Mouse (Mus musculus): ENCODE data around the gene Pik3cg.

Pik3cg gene

GRCm38 (mm10) chr12:32201070-32201585 is 7.3 kb downstream of the Pik3cg start:
- DNase-seq = no peak

- DNase-seq = no peak
These were observed 7.9 kb downstream of the Pik3cg start for GRCm38 (mm10) chr12:32200387-32201069.

DNA sequence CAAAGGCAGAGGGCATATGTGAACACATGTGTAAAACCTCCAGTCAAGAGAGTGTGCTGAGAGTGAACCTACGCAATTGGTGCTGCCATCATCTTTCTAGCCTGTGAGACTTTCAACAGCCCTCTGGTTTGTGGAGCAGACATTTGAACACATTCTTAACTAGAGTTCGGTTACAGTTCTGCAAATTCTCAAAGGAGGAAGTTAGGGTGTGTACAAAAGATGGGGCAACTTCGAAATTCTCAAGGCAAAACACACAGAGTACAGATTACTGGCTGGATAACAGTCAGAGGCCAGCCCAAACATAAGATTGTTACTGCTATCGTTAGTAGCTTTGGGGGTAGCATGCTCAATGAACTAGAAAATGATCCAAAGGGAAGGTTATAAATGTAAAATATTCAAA is 9.0 kb downstream of the Pik3cg start:
- DNase-seq = no peak

DNA sequence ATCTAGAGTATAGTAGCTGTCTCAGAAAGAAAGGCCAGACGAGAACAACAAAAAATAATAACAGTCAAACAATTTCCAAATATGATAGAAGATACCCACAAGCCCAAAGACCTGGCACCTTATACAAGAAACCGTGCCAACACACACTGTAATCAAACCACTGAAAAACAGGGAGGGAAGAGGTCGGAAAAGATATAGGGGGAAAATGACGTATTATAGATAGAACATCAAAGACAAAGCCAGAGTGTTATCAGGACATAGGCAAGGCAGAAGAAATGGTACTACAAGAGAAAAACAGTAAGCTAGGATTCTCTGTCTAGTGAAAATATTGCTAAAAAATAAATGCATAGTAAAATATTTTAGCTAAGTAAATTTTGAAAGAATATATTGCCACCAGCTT is 10.4 kb downstream of the Pik3cg start:
- no peak for DNase-seq

- DNase-seq = no peak
These were observed 13.5 kb downstream of the Pik3cg start for GRCm38 (mm10) chr12:32195000-32195399.

GRCm38 (mm10) chr12:32194358-32194757 is 14.1 kb downstream of the Pik3cg start:
- DNase-seq = no peak

DNA sequence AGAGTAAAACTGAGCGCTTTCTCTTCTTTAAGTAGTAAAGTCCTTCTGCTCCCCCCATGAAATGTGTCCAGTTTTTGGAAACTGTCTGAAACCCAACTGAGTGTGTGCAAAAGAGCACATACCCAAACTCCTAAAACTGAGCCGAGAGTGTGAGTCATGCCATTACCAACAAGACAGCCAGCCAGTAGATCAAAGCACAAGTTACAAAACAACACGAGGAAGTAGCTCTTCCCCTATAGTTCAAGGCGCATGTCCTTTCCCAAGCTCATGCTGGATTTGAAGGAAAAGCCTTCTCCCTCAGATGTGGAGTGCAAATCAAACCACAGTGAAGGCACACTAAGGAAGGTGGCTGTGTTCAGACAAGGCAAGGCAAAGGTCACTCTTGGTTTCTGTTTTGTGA is 17.5 kb downstream of the Pik3cg start:
- DNase-seq = no peak

DNA sequence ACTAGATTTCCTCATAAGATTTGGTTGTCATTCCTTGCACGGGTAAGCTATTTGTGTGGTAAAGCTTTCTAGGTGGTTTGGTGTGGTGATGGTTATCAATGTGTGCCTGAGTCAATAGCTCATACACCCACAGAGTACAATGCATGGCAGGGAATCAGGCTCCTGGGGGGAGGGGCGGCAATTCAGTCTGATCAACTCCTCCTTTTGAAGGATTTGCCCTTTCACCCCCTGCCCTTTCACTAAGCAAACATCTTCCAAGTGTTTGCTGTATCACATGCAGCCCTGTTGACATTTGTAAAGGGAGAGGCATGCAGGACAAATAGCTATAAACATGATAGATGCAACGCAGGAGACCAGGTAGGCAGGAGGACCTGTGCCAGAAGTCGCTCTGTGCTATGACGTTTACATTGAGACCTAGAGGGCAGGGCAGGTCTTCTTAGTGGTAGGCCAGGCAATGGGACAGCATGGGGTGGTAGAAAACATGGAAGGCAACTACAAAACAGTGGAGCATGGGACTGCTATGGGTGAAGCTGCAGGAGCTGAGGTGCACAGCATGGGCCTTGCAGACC is 20.7 kb downstream of the Pik3cg start:
- no peak for DNase-seq

- no peak for DNase-seq
These were observed 21.7 kb downstream of the Pik3cg start for GRCm38 (mm10) chr12:32186627-32187255.

- no peak for DNase-seq
These were observed 23.6 kb downstream of the Pik3cg start for GRCm38 (mm10) chr12:32184874-32185273.

DNA sequence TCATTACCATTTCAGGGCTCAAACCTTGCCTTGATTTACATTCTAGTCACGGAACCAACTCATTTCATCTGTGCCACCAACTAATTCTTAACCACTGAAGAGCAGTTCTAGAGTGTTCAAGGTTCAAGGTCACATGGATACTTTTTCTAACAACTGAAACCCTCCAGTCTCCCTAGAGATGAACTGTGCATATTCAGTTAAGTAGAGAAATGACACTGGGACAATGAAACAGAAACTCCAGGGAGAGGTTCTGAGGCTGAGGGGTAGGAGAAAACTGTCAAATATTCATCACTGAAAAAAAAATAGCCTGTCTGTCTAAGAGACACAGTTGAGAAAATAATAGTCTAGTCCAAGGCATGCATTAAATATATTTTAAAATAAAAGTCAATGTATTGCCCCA is 24.9 kb downstream of the Pik3cg start:
- no peak for DNase-seq

- no peak for DNase-seq
These were observed 25.6 kb downstream of the Pik3cg start for GRCm38 (mm10) chr12:32182632-32183419.

GRCm38 (mm10) chr12:32181885-32182284 is 26.6 kb downstream of the Pik3cg start:
- no peak for DNase-seq

- no peak for DNase-seq
These were observed 34.0 kb downstream of the Pik3cg start for GRCm38 (mm10) chr12:32174437-32174836.

DNA sequence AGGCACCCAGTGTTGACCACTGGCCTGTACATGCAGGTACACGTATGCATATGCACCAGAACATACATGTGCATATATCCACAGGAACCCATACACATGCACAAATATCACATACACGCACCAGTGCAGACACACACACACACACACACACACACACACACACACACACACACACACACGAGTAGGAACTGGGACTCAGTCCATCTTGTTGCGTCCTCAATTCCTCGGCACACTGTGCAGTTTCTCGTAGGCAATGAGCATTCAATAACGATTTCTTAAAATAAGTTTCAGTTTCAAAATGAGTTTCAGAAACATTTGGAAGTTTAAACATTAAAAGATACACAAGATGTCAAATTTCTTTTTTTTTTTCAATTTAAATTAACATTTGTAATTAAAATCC is 35.6 kb downstream of the Pik3cg start:
- no peak for DNase-seq

DNA sequence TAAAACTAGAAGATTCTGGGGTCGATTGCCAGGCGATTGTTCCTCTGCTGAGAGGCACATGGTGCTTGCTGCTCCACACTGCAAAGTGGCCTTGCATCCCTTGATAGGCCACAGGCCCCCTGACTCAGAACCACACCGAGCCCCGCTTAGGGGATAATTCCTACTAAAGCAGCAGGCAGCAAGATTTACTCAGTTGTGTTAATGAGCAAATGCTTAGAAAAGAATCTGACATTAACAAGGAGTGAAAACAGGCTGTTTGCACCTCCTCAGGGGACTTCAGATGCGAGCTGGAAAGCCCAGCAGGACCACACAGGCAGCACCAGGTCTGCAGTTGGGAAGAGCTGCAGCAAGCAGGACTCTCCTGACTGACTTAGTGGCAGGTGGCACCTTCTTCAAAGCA is 39.3 kb downstream of the Pik3cg start:
- no peak for DNase-seq

GRCm38 (mm10) chr12:32168751-32169150 is 39.7 kb downstream of the Pik3cg start:
- no peak for DNase-seq

DNA sequence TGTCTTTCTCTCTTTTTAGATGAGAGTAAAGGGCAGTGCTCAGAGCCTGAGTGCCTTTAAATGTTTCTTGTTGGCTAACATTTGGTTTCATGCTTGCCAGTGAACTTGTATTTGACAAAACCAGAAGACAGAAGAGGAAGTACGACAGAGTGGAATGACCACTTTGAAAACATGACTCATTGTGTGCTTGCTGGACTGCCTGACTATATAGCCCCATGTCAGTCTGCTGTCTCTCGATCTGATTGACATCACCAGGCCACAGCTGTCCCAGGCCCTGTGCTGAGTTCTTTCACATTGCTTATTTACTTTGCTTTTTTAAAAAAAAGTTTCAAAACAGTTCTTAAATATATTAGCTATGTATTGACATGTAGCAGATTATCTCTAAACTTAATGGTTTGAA is 44.8 kb downstream of the Pik3cg start:
- DNase-seq = no peak

DNA sequence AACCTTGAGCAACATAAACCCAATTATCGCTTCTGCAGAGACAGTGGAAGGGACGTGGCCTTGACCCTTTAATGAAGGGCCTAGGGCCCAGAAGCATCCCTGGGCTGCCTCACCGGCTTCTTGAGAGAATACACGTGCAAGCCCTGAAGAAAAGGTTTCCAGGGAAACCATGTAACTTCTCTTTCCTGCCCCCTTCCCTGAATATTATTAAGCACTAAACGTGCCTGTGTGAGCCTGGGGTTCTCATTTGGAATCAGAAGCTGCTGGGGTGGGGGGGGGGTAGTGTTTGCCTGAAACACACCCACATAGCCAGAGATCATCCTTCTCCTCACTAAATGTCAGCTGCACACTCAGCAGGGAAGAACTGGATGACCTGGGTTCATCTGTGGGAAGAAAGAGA is 49.7 kb downstream of the Pik3cg start:
- no peak for DNase-seq

GRCm38 (mm10) chr12:32146606-32147005 is 61.9 kb downstream of the Pik3cg start:
- DNase-seq = no peak

- no peak for DNase-seq
These were observed 62.8 kb downstream of the Pik3cg start for GRCm38 (mm10) chr12:32145651-32146050.

DNA sequence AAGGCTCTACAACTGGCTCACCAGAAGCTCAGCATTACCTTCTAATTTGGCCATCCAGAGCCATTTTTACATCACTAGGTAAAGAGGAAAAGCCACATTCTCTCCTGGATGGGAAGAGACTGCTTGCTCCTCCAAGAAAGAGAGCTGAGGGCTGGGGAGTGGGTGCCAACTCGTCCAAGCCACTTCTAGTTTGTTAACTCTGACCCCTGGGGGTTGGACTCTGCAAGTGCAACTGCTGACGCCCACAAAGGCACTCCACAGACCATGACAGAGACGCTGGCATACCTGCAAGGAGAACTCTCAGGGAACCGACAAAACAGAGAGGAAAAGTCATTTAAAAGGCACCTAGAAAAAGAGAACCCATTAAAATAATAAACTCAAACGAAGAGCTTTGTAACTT is 63.9 kb downstream of the Pik3cg start:
- peak; percentile 85 to 89 for DNase-seq

GRCm38 (mm10) chr12:32143782-32144181 is 64.7 kb downstream of the Pik3cg start:
- DNase-seq = no peak
